ENCODE assay signal across 22 mouse cellular contexts in the genomic region with DNA sequence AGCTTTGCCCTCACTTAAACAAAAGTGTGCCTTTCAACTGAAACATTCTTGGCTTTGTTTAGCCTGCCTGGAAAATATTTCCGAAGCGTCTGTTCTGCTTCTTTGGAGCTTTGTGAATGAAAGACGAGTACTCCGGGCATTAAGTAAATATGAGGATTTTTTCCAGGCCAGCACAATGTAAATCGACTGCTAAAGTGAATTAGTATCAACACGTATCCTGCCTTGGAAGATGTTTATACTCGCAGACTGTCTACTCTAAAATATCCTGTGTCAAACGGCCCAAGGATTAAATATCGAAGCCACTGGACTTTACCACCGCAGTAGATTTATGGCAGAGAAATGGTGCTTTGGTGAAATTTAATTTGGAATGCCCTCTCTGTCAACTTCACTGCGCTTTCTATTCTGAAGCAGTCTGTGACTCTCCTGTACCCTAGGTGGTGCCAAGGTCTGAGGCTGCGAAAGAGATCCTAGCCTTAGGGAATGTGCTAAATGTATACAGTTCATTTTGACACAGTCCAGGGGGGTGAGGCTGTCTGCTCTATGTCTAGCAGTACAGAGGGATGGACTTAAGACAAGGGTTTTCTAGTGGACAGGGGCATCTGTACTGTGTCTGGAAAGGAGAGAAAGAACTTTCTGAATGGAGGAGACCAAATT.
DNase-seq lines count a peak whose midpoint lies in the region; ATAC-seq lines count a peak whose summit lies in the region.
"Had no signal": no experiment of that assay in that cellular context is flagged by ENCODE, and none has a peak within 500 bp of the region (broad histone marks: within the 10 kb centered on the region; RNA-seq: fewer than 3 reads in every experiment).

No protein-coding gene starts in this region.

- H3K4me1 ChIP-seq in kidney, embryonic 15.5 days: 0 out of 2 replicates have a peak, but pooled peaks cover 3% of the 10 kb centered on the region
- H3K4me1 ChIP-seq in embryonic facial prominence, embryonic 14.5 days (ENCODE audit: control insufficient read depth, insufficient read depth, low read length): peaks cover 28% of the 10 kb centered on the region
- H3K4me1 ChIP-seq in stomach, embryonic 15.5 days: peaks cover 12% of the 10 kb centered on the region
- H3K4me1 ChIP-seq in neural tube, embryonic 15.5 days: peaks cover 5% of the 10 kb centered on the region; the same call in 1 of the 2 replicates
- H3K4me1 ChIP-seq: heart, embryonic 10.5 days had no signal

- H3K4me3 ChIP-seq in kidney, embryonic 15.5 days (replicated peaks): no peak overlapping the region
- H3K4me3 ChIP-seq in embryonic facial prominence, embryonic 14.5 days (ENCODE audit: low read depth, low read length): no peak overlapping the region
- no peak overlapping the region for H3K4me3 ChIP-seq in stomach, embryonic 15.5 days (replicated peaks)
- no peak overlapping the region for H3K4me3 ChIP-seq in neural tube, embryonic 15.5 days (replicated peaks)
- H3K4me3 ChIP-seq: heart, embryonic 10.5 days; left cerebral cortex, adult 2 months; limb, embryonic 10.5 days; neural tube, embryonic 13.5 days had no signal

- intact Hi-C loops in heart, postnatal 36 days (cut with DNase I): loop anchor here (2.0 kb wide), 1 partner anchor 38 kb away; no protein-coding TSS in a partner anchor

- 0 out of 2 replicates have a peak overlapping the region, but pooled peaks have one; percentile 3 for H3K27ac ChIP-seq in kidney, embryonic 15.5 days
- peak overlapping the region; percentile 50 for H3K27ac ChIP-seq in embryonic facial prominence, embryonic 14.5 days (replicated peaks; ENCODE audit: low read depth, low read length)
- peak overlapping the region; percentile 54 for H3K27ac ChIP-seq in stomach, embryonic 15.5 days
- H3K27ac ChIP-seq in neural tube, embryonic 15.5 days (replicated peaks): no peak overlapping the region
- H3K27ac ChIP-seq: heart, embryonic 10.5 days; left cerebral cortex, adult 2 months; limb, embryonic 10.5 days; neural tube, embryonic 13.5 days had no signal

- H3K27me3 ChIP-seq in kidney, embryonic 15.5 days: no peaks in the 10 kb centered on the region
- no peaks in the 10 kb centered on the region for H3K27me3 ChIP-seq in embryonic facial prominence, embryonic 14.5 days (replicated peaks; ENCODE audit: control insufficient read depth, insufficient read depth, low read length)
- no peaks in the 10 kb centered on the region for H3K27me3 ChIP-seq in stomach, embryonic 15.5 days (replicated peaks)
- no peaks in the 10 kb centered on the region for H3K27me3 ChIP-seq in neural tube, embryonic 15.5 days (replicated peaks)
- H3K27me3 ChIP-seq: CH12.LX; neural tube, embryonic 13.5 days had no signal

- no peak for ATAC-seq in kidney, embryonic 15.5 days (replicated peaks; ENCODE audit: low FRiP score)
- peak; percentile 66 for ATAC-seq in embryonic facial prominence, embryonic 14.5 days (ENCODE audit: low read depth)
- peak; percentile 80; the same call in 1 of the 2 replicates for ATAC-seq in stomach, embryonic 15.5 days (ENCODE audit: insufficient read depth, low FRiP score, low read depth)
- ATAC-seq in neural tube, embryonic 15.5 days (ENCODE audit: low FRiP score): no peak
- ATAC-seq: forebrain, embryonic 14.5 days; inflammation-experienced regulatory T-cells, adult 6 months; liver, postnatal 0 days had no signal

- H3K36me3 ChIP-seq in kidney, embryonic 15.5 days: no peaks in the 10 kb centered on the region
- H3K36me3 ChIP-seq in embryonic facial prominence, embryonic 14.5 days (ENCODE audit: control insufficient read depth, insufficient read depth, low read length): no peaks in the 10 kb centered on the region
- no peaks in the 10 kb centered on the region for H3K36me3 ChIP-seq in stomach, embryonic 15.5 days
- H3K36me3 ChIP-seq in neural tube, embryonic 15.5 days: no peaks in the 10 kb centered on the region
- H3K36me3 ChIP-seq: heart, embryonic 10.5 days; limb, embryonic 10.5 days; neural tube, embryonic 13.5 days had no signal

- 40% methylated on average over 12 of the region's 12 CpGs for WGBS in kidney, embryonic 15.5 days
- WGBS in embryonic facial prominence, embryonic 14.5 days: 28% methylated on average over 12 of the region's 12 CpGs
- 26% methylated on average over 12 of the region's 12 CpGs for WGBS in stomach, embryonic 15.5 days
- 73% methylated on average over 12 of the region's 12 CpGs for WGBS in neural tube, embryonic 15.5 days

- H3K4me2 ChIP-seq in kidney, embryonic 15.5 days: no peak overlapping the region
- H3K4me2 ChIP-seq in embryonic facial prominence, embryonic 14.5 days (ENCODE audit: low read depth, low read length): no peak overlapping the region
- H3K4me2 ChIP-seq in stomach, embryonic 15.5 days: no peak overlapping the region
- H3K4me2 ChIP-seq in neural tube, embryonic 15.5 days: no peak overlapping the region
- H3K4me2 ChIP-seq: neural tube, embryonic 13.5 days had no signal

- no peak overlapping the region for H3K9ac ChIP-seq in kidney, embryonic 15.5 days
- H3K9ac ChIP-seq in embryonic facial prominence, embryonic 14.5 days (ENCODE audit: low read depth, low read length): no peak overlapping the region
- no peak overlapping the region for H3K9ac ChIP-seq in stomach, embryonic 15.5 days
- no peak overlapping the region for H3K9ac ChIP-seq in neural tube, embryonic 15.5 days (replicated peaks)
- H3K9ac ChIP-seq: liver, postnatal 0 days; neural tube, embryonic 13.5 days had no signal

- DNase-seq in kidney, postnatal 25 days: no peak
- peak; percentile 47 for DNase-seq in Muller cell, postnatal 12 days (ENCODE audit: inconsistent ontology term)
- DNase-seq in embryonic facial prominence, embryonic 14.5 days (ENCODE audit: low spot score): peak; percentile 84
- DNase-seq in heart, postnatal 36 days: no peak
- DNase-seq: adrenal gland, postnatal 25 days; cerebellum, adult 11 months; cerebellum, postnatal 10 days; kidney, postnatal 14 days; liver, postnatal 0 days; lung, postnatal 4 days; right cerebral cortex, postnatal 25 days; thymus, postnatal 14 days had no signal

- H3K9me3 ChIP-seq in kidney, embryonic 15.5 days (replicated peaks): no peaks in the 10 kb centered on the region
- H3K9me3 ChIP-seq in embryonic facial prominence, embryonic 14.5 days (ENCODE audit: control insufficient read depth, low read length): no peaks in the 10 kb centered on the region
- no peaks in the 10 kb centered on the region for H3K9me3 ChIP-seq in stomach, embryonic 15.5 days
- no peaks in the 10 kb centered on the region for H3K9me3 ChIP-seq in neural tube, embryonic 15.5 days (replicated peaks)
- H3K9me3 ChIP-seq: heart, embryonic 10.5 days; limb, embryonic 10.5 days; neural tube, embryonic 13.5 days had no signal

Comparison
In these comparisons a context has a peak if more than half of its experiments do, and no peak if none do; other contexts are left out.
1. ATAC-seq: peak in embryonic facial prominence, embryonic 14.5 days (single experiment) and stomach, embryonic 15.5 days (single experiment); none in kidney, embryonic 15.5 days (single experiment) and neural tube, embryonic 15.5 days (single experiment).
2. DNase-seq: peak in Muller cell, postnatal 12 days (single experiment) and embryonic facial prominence, embryonic 14.5 days (single experiment); none in kidney, postnatal 25 days (0 of 2) and heart, postnatal 36 days (0 of 2).